8 mouse cellular contexts compared by ENCODE assay signal in the genomic region with DNA sequence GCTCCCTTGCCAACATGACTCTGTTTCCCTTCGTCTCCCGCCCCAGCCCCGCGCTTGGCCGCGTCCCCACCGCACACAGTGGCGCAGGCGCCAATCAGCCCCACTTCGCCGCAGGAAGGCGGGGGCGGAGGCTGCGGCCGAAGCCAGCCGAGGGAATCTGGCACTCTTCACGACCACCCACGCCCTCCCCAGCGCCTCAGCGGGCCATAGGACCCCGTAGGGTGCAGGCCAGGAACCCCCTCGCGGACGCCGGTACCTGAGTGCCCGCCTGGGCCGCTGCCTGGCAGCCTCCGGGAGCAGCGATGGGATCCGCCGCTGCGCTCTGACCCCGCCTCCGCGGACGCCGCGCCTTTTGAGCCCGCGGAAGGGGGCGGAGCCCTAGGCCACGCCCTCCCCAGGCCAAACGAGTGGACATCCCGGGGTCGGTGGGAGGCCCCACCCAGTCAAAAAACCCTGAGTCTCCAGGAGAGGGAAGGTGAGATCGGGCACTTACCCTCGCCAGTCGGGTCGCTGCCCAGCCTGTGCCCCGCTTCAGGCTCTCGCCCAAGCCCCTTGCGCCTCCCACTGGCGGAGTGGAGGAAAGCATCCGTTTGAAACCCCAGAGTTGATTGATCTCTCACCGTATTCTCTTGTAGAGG. TPM values are rescaled to one million over a fixed set of nuclear protein-coding genes. Genes with fewer than 3 reads are reported as not detected.
DNase-seq lines count a peak whose midpoint lies in the region; ATAC-seq lines count a peak whose summit lies in the region.

A gene (minus strand): TSS at position 566 of the 638 bp plus-strand sequence.

- intact Hi-C loops in gastrocnemius, postnatal 14 days (cut with DNase I; ENCODE audit: low total_unique reads) = loop anchor here (5.0 kb wide), 1 partner anchor 36 kb away; no protein-coding TSS in a partner anchor
- intact Hi-C loops in left cerebral cortex, postnatal 14 days (cut with DNase I) = loop anchor here (2.0 kb wide), 2 partner anchors 26 to 38 kb away; no protein-coding TSS in a partner anchor

- peak; percentile 83 for ATAC-seq in inflammation-experienced regulatory T-cells, adult 6 months
- peak; percentile 62 for ATAC-seq in megakaryocyte-erythroid progenitor cell, adult 5-6 weeks (replicated peaks; ENCODE audit: low FRiP score, low TSS enrichment, poor library complexity, severe bottlenecking)

- peak; percentile 94 for DNase-seq in adrenal gland, adult 2 months
- peak; percentile 91 for DNase-seq in embryo, embryonic 10.5 days (ENCODE audit: low spot score)
- peak; percentile 92 for DNase-seq in gastrocnemius, postnatal 14 days
- DNase-seq in left cerebral cortex, postnatal 14 days (ENCODE audit: low spot score in 2 of 2) = peak; percentile 76 to 84
- DNase-seq in right cerebral cortex, postnatal 14 days = peak; percentile 81
- DNase-seq in urinary bladder, postnatal 36 days (ENCODE audit: low spot score in 2 of 2) = peak; percentile 87 to 89

RNA-seq across cellular contexts. Expression of the gene that starts here (rescaled TPM):
- 10 to 100 TPM; 15.2 to 19.5 TPM for total RNA-seq in adrenal gland, adult 2 months (2021)
- polyA plus RNA-seq in adrenal gland, adult 2 months (2012; rRNA removed) = 45.2 and 52.4 TPM in 2 replicates
- 100 to 1,000 TPM; 588 to 612 TPM for total RNA-seq in gastrocnemius, postnatal 14 days (2021)
- polyA plus RNA-seq in inflammation-experienced regulatory T-cells, adult 6 months (2017; shearing (Covaris generic)) = 10 to 100 TPM; 13.2 to 15.7 (median 13.5) TPM
- total RNA-seq in left cerebral cortex, postnatal 14 days (2021) = 10 to 100 TPM; 66.0 to 79.4 TPM
- 11.5 and 13.2 TPM in 2 replicates for total RNA-seq in megakaryocyte-erythroid progenitor cell, adult 5-6 weeks (2014; fragmentation: Nextera tagmentation)
- total RNA-seq in megakaryocyte-erythroid progenitor cell, adult 5-6 weeks (2017) = 3.0 and 4.3 TPM in 2 replicates

Comparison
In these comparisons a context has a peak if more than half of its experiments do, and no peak if none do; other contexts are left out.
1. Peak in every context shown above with its lines: DNase-seq and ATAC-seq.
2. RNA of the gene that starts here (total RNA-seq): 588 to 612 TPM in gastrocnemius, postnatal 14 days; 66.0 to 79.4 TPM in left cerebral cortex, postnatal 14 days, 15.2 to 19.5 TPM in adrenal gland, adult 2 months and 3.0 to 13.2 TPM in megakaryocyte-erythroid progenitor cell, adult 5-6 weeks; every median in the first group is over 4 times any median in the second.